Mouse (Mus musculus) lung, embryonic 15.5 days (tissue): ENCODE results near the gene Sox12. TPM values are rescaled to one million over a fixed set of nuclear protein-coding genes. Genes with fewer than 3 reads are reported as not detected.

ENCODE experiments used
- ATAC-seq: fragments of 200-750 bp; cut with Nextera tagmentation; 2 replicates; pipeline ENCODE4 v1.8.0; 2017; ENCODE audit warnings: moderate number of reproducible peaks, borderline replicate concordance; ENCODE audit not compliant: low FRiP score, low TSS enrichment; ENCODE audit errors: extremely low read depth
- H3K27ac ChIP-seq: fragments of 300-500 bp; sonication (generic); 2 replicates; pipeline ENCODE4 v1.5.1; 2015; ENCODE audit warnings: moderate library complexity, mild to moderate bottlenecking, inconsistent platforms
- H3K27me3 ChIP-seq: fragments of 300-500 bp; sonication (generic); 2 replicates; pipeline ENCODE4 v1.6.1; 2015; ENCODE audit warnings: inconsistent platforms
- H3K36me3 ChIP-seq: fragments of 300-500 bp; sonication (generic); 2 replicates; pipeline ENCODE4 v1.6.1; 2015; ENCODE audit warnings: inconsistent platforms
- H3K4me1 ChIP-seq: fragments of 300-500 bp; sonication (generic); 2 replicates; pipeline ENCODE4 v1.6.1; 2015; ENCODE audit warnings: inconsistent platforms
- H3K4me2 ChIP-seq: fragments of 300-500 bp; sonication (generic); 2 replicates; pipeline ENCODE4 v1.6.1; 2015; ENCODE audit warnings: inconsistent platforms, mild to moderate bottlenecking, moderate library complexity
- H3K4me3 ChIP-seq: fragments of 300-500 bp; sonication (generic); 2 replicates; pipeline ENCODE4 v1.5.1; 2015; ENCODE audit warnings: mild to moderate bottlenecking, inconsistent platforms
- H3K9ac ChIP-seq: fragments of 300-500 bp; sonication (generic); 2 replicates; pipeline ENCODE4 v1.6.1; 2015; ENCODE audit warnings: inconsistent platforms
- H3K9me3 ChIP-seq: fragments of 300-500 bp; sonication (generic); 2 replicates; pipeline ENCODE4 v1.6.1; 2016; ENCODE audit warnings: inconsistent platforms
- WGBS: fragments of 180-500 bp; shearing (Covaris S2); methylation state at CpG from one replicate; pipeline ENCODE4 v1.1.7; 2015; 5-methylcytosine and 5-hydroxymethylcytosine counted together
- polyA plus RNA-seq: library from polyadenylated mRNA; unstranded; fragments of >200 nt; fragmentation: Nextera tagmentation; extraction: Ambion mirVana; gene quantifications from 2 replicates; pipeline ENCODE4 v1.2.1, GENCODE M21; 2015

Gene Sox12
- polyA plus RNA-seq, 1 experiment from 2014 or later = 10.5 TPM

DNA sequence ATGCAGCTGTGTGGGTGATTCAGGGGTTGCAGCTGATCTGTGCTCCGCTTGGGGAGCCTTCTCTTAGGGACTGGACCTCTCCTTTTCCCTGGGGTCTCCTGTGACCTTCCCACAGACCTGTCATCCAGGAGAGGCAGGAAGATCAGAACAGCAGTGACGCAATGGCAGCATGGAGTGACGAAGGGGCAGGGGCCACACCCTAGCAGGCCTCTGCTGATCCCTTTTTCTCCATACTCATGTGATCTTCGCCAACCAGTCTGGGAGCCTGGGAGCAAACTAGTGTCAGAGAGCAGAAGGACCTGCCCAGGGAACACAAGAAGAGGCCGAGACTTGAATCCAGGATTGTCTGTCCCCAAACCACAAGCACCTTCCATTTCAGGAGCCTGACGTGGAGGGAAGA lies 48.7 kb downstream of the Sox12 start:
- H3K36me3 ChIP-seq = no peaks in the 10 kb centered on the region
- WGBS = 67% methylated on average over 6 of the region's 6 CpGs
- H3K27ac ChIP-seq = no peak overlapping the region
- no peak for ATAC-seq
- no peak overlapping the region for H3K9ac ChIP-seq
- H3K9me3 ChIP-seq = no peaks in the 10 kb centered on the region
- no peak overlapping the region for H3K4me3 ChIP-seq
- H3K4me2 ChIP-seq = no peak overlapping the region
- no peaks in the 10 kb centered on the region for H3K27me3 ChIP-seq
- peaks cover 14% of the 10 kb centered on the region for H3K4me1 ChIP-seq

DNA sequence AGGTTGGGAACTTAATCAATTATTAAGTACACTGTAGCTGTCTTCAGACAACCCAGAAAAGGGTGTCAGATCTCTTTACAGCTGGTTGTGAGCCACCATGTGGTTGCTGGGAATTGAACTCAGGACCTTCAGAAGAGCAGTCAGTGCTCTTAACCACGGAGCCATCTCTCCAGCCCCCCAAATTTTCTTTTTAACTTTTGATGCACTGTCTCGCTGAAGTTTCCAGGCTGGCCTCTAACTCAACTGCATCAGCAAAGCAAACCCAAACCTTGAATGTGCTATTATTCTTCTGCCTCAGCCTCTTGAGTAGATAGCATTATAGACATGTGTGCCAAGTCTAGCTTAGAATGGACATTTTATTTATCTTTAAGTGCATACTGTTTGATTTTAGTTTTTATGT lies 50.1 kb downstream of the Sox12 start:
- no peak overlapping the region for H3K4me3 ChIP-seq
- 72% methylated on average over 2 of the region's 2 CpGs for WGBS
- ATAC-seq = no peak
- H3K9me3 ChIP-seq = no peaks in the 10 kb centered on the region
- H3K27me3 ChIP-seq = no peaks in the 10 kb centered on the region
- H3K9ac ChIP-seq = no peak overlapping the region
- H3K4me2 ChIP-seq = no peak overlapping the region
- H3K36me3 ChIP-seq = no peaks in the 10 kb centered on the region
- H3K4me1 ChIP-seq = peaks cover 16% of the 10 kb centered on the region
- no peak overlapping the region for H3K27ac ChIP-seq

GRCm38 (mm10) chr2:152346776-152347465 lies 50.9 kb downstream of the Sox12 start:
- H3K4me1 ChIP-seq = peaks cover 16% of the 10 kb centered on the region
- H3K4me2 ChIP-seq = no peak overlapping the region
- H3K27ac ChIP-seq = no peak overlapping the region
- no peaks in the 10 kb centered on the region for H3K36me3 ChIP-seq
- ATAC-seq = no peak
- H3K4me3 ChIP-seq = no peak overlapping the region
- H3K9ac ChIP-seq = no peak overlapping the region
- no peaks in the 10 kb centered on the region for H3K27me3 ChIP-seq
- no peaks in the 10 kb centered on the region for H3K9me3 ChIP-seq
- 34% methylated on average over 9 of the region's 9 CpGs for WGBS

DNA sequence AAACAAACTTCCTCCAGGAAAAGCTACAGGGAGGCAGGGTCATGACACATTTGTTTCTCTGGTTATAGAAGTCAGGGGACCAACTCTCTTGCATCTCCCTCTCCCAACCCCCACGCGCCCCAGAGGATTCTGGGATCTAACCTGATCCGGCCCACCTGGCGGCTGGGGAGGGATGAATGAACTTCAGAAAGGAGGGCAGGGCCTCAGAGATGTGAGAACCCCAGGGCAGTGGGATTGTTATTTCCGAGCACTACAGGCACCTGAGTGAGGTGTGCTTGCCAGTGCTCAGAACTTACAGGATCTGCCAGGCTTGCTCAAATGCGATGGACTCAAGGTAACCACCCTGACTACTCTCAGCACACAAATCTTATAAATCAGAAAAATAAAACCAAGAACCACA lies 52.5 kb downstream of the Sox12 start:
- Histone ChIP-seq H3K36me3 (no peaks in the 10 kb centered on the region), H3K4me1 (peaks cover 16% of the 10 kb centered on the region), H3K9ac (no peak overlapping the region), H3K4me3 (no peak overlapping the region), H3K9me3 (no peaks in the 10 kb centered on the region), H3K4me2 (no peak overlapping the region), H3K27ac (no peak overlapping the region), H3K27me3 (no peaks in the 10 kb centered on the region)
- no peak for ATAC-seq
- 60% methylated on average over 6 of the region's 6 CpGs for WGBS

GRCm38 (mm10) chr2:152344909-152345308 lies 53.0 kb downstream of the Sox12 start:
- Histone ChIP-seq H3K4me3 (no peak overlapping the region), H3K36me3 (no peaks in the 10 kb centered on the region), H3K9me3 (no peaks in the 10 kb centered on the region), H3K4me1 (peaks cover 12% of the 10 kb centered on the region), H3K9ac (no peak overlapping the region), H3K27ac (no peak overlapping the region), H3K27me3 (no peaks in the 10 kb centered on the region), H3K4me2 (peak overlapping the region; percentile 89; the same call in 1 of the 2 replicates)
- no peak for ATAC-seq
- 59% methylated on average over 5 of the region's 5 CpGs for WGBS

DNA sequence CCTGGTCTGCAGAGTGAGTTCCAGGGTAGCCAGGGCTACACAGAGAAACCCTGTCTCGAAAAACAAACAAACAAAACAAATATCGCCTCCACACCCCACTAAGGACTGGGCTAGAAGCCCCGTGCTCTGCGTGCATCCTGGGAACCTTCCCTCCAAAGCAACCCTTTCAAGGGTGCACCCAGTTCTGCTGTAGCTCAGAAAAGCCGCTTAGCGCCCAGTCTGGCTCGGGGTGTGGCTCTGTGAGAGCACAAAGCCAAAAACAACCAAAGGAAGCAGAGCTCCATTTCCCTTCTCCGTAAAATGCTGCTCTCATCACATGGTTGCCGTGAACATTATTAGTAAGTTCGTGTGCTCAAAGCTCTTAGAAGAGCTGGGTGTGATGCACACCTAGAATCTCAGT lies 53.5 kb downstream of the Sox12 start:
- Histone ChIP-seq H3K4me2 (peak overlapping the region; percentile 89), H3K4me1 (peaks cover 11% of the 10 kb centered on the region), H3K27me3 (no peaks in the 10 kb centered on the region), H3K36me3 (no peaks in the 10 kb centered on the region), H3K9ac (peak overlapping the region; percentile 52; the same call in 1 of the 2 replicates), H3K9me3 (no peaks in the 10 kb centered on the region), H3K27ac (no peak overlapping the region), H3K4me3 (peak overlapping the region; percentile 50)
- ATAC-seq = no peak
- 10% methylated on average over 10 of the region's 10 CpGs for WGBS

Other genes with a start within 250 kb of the Sox12 start
- gene Csnk2a1, start 171.2 kb downstream of the Sox12 start, polyA plus RNA-seq = 76.7 and 83.7 TPM in 2 replicates
- gene Tbc1d20, start 104.2 kb downstream of the Sox12 start, polyA plus RNA-seq = 37.3 and 40.3 TPM in 2 replicates
- gene Rbck1, start 65.4 kb downstream of the Sox12 start, polyA plus RNA-seq = 89.7 and 94.4 TPM in 2 replicates
- gene Trib3, start 54.0 kb downstream of the Sox12 start, polyA plus RNA-seq = 4.1 and 5.0 TPM in 2 replicates
- gene Nrsn2, start 21.4 kb downstream of the Sox12 start, polyA plus RNA-seq = 0.14 and 0.36 TPM in 2 replicates
- gene Zcchc3, start 17.0 kb upstream of the Sox12 start, polyA plus RNA-seq = 37.7 and 40.5 TPM in 2 replicates
- 3.0 and 3.1 TPM in 2 replicates for gene 6820408C15Rik, start 17.5 kb upstream of the Sox12 start, polyA plus RNA-seq
- not detected in 2 replicates for gene Defb23, start 66.6 kb upstream of the Sox12 start, polyA plus RNA-seq
- gene Defb20, start 79.0 kb upstream of the Sox12 start, polyA plus RNA-seq = not detected in 2 replicates
- not detected in 2 replicates for gene Defb22, start 92.1 kb upstream of the Sox12 start, polyA plus RNA-seq
- not detected in 2 replicates for gene Defb26, start 113.6 kb upstream of the Sox12 start, polyA plus RNA-seq
- not detected in 2 replicates for gene Defb28, start 120.2 kb upstream of the Sox12 start, polyA plus RNA-seq
- not detected in 2 replicates for gene Defb29, start 142.0 kb upstream of the Sox12 start, polyA plus RNA-seq
- not detected in 2 replicates for gene Gm17416, start 171.3 kb upstream of the Sox12 start, polyA plus RNA-seq
- not detected in 2 replicates for gene Defb21, start 174.7 kb upstream of the Sox12 start, polyA plus RNA-seq
- gene Defb19, start 182.2 kb upstream of the Sox12 start, polyA plus RNA-seq = not detected in 2 replicates
- not detected in 2 replicates for gene Defb45, start 201.3 kb upstream of the Sox12 start, polyA plus RNA-seq
- not detected in 2 replicates for gene Defb36, start 206.3 kb upstream of the Sox12 start, polyA plus RNA-seq
- gene Defb25, start 225.0 kb upstream of the Sox12 start, polyA plus RNA-seq = 1.7 TPM in 1 of 2 replicates, not detected in the other
- 8.0 and 8.5 TPM in 2 replicates for gene Rem1, start 228.9 kb upstream of the Sox12 start, polyA plus RNA-seq